Mouse (Mus musculus): ENCODE data around the gene Wfdc1.

Wfdc1 gene

DNA sequence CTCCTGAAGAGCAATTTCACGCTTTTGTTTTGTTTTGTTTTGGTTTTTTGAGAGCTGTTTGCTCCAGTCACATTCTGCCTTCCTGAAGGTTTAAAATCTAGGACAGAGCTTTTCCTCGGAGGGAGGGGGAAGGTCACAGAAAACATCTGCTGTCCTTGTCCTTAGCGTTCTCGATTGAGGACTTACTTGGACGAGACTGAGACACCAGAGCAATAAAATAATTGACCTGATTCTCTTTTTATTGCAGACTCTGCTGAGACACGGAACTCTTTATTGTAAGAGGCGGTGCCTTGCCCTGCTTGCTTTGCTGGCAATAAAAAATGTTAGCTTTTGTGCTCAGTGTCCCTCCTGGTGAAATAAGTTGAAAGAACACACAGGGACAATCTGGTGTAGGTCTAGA lies 26.4 kb upstream of the Wfdc1 start:
- DNase-seq (ENCODE audit: low spot score) = no peak

- DNase-seq (ENCODE audit: low spot score) = no peak
Observed at GRCm38 (mm10) chr8:119641058-119641457, 25.1 kb upstream of the Wfdc1 start.

DNA sequence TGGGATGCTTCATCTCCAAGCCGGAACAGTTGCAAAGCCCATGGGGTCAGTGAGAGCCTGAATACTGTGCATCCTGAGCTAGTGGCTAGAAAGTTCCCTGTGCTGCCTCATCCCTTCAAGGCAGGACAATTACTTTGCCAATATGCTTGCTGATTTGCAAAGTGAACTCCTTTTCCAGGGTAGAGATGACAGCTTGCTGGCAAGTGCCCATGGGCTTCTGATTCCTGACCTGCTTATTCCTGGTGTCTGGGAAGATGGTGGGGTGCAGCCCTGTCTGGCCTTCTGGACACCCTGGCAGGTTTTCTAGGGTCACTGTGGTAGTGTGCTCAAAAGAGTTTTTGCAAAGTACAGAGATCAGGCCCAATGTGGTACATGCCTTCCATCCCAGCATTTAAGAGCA lies 23.2 kb upstream of the Wfdc1 start:
- no peak for DNase-seq (ENCODE audit: low spot score)

DNA sequence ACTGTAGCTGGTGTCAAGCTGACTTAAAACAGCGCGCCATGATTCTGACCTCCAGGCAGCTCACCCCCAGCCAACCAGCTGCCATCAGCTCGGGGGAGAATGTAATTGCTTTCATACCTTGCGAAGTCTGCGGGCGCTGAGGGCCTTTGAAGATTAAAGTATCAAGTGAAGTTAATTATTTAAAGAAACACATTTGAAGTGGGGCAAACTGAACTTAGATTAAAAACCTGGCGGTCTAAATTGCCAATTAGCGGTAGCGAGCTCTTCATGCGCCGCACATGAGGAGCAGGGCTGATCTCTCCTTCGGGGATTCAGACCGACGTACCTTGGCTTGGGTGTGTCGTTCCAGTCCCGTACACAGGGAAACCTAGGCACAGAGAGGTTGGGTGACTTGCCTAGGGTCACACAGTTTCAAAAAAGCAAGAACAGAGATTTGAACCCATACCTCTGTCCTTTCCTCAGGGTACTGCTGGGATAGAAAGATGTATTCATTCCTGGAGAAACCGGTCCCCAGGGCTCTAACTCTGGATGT lies 21.7 kb upstream of the Wfdc1 start:
- no peak for DNase-seq (ENCODE audit: low spot score)

DNA sequence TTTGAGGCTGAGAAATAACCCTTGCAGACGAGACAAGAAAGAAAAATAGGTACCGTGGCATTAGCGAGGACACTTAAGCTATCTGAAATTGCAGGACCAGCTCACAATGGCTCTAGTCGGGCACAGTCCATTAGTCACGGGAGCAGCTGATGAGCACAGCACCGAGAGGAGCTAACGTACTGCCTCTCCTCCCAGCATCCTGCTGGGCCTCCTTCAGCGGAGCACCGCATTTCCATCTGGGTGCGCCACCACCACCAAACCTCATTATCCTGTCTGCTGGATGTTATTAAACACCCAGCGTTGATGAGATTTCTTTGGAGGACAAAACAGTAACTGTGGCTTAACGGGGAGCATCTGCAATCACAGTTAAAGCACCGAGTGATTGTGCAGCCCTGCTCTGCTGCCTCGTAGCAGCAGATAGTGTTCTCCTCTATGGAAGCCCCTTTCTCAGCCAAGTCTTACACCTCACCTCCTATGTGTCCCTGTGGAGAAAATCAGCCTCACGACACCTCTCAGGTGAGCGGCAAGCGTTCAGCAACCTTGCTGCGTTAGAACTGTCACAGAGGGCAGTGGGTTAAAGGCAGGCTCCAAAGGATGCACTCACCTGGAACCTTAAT lies 21.1 kb upstream of the Wfdc1 start:
- no peak for DNase-seq (ENCODE audit: low spot score)

DNA sequence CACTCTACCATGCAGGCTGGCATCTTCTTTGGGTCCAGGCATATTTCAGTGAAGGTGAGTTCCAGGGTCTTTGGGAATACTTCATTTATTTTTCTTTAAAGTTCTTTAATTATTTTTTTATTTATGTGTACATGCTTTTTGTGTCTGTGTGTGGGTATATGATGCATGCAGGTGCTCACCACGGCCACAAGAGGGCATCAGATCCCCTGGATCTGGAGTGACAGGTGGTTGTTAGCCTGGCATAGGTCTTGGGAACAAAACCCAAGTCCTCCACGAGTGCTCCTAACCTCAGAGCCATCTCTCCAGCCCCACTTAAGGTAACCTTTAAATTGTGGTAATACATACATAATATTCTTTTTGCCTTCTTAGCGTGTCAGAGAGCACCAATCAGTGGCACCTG lies 20.0 kb upstream of the Wfdc1 start:
- DNase-seq (ENCODE audit: low spot score) = no peak

GRCm38 (mm10) chr8:119646846-119647245 lies 19.3 kb upstream of the Wfdc1 start:
- no peak for DNase-seq (ENCODE audit: low spot score)

DNA sequence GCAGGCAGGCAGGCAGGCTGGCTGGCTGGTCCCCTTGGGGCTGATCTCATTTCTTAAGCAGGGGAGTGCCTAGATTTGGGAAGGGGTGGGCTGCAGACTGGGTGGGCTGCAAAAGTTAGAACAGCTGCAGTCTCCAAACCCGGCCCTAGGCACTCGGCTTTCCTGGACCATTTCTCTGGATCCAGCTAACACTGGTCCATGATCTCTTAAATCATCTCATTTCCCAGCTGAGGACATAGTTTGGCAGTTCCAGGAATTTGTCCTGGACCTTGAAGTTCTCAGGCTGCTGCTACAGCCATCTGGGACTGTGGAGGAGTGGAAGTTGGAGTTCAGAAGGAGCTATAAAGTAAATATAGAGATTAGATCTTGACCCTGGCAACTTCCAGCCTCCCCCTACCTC lies 14.8 kb upstream of the Wfdc1 start:
- DNase-seq (ENCODE audit: low spot score) = no peak

- DNase-seq (ENCODE audit: low spot score) = no peak
Observed at GRCm38 (mm10) chr8:119656709-119657464, 9.3 kb upstream of the Wfdc1 start.

DNA sequence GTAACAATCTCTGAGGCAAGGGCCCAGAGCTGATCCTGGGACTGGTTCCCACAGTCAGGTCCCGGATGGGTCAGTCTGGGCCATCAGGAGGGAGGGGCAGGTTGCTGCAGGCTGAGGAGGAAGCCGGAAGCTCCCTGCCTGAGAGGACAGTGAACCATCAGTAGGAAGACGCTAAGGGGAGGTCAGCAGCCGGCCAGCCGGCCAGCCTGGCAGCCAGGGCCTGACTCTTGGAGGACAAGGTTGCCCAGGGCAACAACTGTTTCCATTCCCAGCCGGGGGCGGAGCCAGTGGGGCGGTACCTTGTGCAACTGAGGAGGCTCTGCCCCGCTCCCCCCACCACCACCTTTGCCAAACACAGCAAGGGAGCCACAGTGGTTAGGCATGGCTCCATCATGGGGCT lies 5.1 kb upstream of the Wfdc1 start:
- DNase-seq (ENCODE audit: low spot score) = no peak

DNA sequence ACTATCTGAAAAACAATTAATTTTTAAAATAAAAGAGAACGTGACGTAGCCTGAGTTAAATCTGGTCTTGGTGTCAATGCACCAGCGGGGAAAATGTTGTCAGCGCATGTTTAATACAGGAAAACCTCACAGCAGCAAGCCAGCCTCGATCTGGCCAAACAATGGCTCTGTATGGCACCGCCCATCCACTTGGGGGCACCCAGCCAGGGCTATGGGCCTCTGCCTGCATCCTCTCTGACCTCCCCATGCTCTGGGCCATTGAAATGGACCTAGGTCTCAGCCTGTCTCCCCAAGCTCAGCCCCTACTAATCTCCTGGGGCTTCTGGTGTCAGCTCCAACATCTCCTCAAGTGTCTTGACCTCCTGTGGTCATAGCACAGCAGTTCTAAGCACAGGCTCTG lies 4.3 kb upstream of the Wfdc1 start:
- DNase-seq (ENCODE audit: low spot score) = no peak

DNA sequence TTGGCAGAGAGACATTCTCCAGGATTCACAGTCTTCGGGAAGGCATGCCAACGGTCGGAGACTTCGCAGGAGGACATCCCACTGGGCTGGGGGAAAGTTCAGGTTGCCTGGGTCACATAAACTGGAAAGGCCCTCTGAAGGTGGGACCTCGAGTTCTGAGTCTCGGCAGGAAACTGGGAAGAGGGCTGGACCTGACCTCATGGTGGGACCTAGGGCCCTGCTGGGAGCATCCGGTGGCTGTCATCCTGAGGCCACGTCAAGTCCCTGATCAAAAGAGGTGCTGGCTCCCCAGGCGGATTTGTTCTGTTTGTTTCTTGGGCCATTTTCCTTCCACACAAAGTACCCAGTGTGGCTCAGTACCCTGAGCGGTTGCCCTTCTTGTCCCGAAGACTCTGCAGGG lies 2.7 kb upstream of the Wfdc1 start:
- DNase-seq (ENCODE audit: low spot score) = no peak

GRCm38 (mm10) chr8:119665270-119665669 lies 895 bp upstream of the Wfdc1 start:
- DNase-seq (ENCODE audit: low spot score) = no peak

- no peak for DNase-seq (ENCODE audit: low spot score)
Observed at GRCm38 (mm10) chr8:119668447-119668846, 2.3 kb downstream of the Wfdc1 start.

DNA sequence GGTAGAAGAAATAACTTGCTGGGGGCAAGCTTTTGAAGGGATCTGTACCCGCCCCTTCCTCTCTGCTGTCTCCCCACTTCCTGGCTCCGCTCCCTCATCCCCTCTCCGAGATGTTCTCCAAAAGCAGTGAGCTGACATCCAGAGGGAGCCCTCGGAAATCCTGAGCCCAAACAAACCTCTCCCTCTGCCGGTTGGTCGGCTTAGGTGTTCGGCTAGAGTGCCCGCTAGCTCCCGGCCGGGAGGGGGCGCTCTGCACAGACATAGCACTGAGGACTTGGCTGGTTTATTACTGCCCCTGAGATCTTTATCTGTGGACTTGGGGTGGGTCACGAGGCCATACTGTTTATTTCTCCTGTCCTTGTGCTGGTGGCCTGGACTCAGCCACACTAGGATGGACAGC lies 3.1 kb downstream of the Wfdc1 start:
- no peak for DNase-seq (ENCODE audit: low spot score)

DNA sequence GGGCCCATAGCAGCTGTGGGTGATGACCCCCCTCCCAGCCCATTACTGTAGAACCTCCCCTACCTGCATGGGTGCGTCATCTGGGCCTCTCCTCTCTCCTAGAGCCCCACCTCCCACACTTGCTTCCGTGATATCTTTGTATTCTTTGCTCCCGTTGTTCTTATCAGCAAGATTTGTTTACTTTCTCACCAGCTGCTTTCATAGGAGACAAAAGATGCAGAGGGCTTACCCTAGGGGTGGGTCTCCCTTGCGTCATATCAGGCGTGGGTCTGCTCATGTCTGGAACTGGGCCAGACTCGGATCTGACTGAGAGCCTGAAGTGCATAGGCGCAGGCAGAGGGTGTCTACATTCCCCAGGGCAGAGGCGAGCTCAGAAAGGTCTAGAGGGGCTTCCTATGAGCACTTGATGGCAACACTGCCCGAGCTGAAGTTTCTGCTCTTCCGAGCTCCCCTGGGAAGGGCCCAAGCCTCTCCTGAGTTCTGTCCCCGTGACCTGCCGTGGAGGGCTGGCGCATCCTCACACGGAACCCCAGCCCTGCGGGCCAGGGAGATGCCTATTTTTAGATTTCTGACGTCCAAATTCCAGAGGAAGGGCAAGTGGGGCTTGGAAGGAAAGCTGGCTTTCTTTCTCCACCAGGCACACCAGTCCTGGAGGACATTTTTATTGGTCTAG lies 4.4 kb downstream of the Wfdc1 start:
- no peak for DNase-seq (ENCODE audit: low spot score)

DNA sequence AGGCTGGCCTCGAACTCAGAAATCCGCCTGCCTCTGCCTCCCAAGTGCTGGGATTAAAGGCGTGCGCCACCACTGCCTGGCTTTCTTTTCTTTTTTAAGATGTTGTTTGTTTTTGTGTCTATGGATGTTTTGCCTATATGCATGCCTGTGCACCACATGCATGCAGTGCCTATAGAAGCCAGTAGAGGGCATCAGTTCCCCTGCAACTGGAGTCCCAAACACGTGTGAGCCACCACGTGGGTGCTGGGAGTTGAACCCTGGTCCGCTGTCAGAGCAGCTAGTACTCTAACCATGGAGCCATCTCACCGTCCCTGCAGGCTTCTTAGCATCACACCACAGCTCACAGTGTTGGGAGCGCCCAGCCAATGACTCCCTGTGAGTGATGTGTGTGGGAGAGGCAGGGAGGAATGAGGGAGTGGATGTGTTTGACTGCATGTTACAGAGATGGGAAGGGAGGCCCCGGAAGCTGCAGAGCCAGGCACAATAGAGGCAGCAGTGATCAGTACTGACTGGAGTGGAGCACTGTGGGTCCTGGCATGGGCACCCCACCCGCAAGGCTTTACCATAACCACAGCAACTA lies 7.9 kb downstream of the Wfdc1 start:
- no peak for DNase-seq (ENCODE audit: low spot score)

GRCm38 (mm10) chr8:119675457-119675856 lies 9.3 kb downstream of the Wfdc1 start:
- no peak for DNase-seq (ENCODE audit: low spot score)

DNA sequence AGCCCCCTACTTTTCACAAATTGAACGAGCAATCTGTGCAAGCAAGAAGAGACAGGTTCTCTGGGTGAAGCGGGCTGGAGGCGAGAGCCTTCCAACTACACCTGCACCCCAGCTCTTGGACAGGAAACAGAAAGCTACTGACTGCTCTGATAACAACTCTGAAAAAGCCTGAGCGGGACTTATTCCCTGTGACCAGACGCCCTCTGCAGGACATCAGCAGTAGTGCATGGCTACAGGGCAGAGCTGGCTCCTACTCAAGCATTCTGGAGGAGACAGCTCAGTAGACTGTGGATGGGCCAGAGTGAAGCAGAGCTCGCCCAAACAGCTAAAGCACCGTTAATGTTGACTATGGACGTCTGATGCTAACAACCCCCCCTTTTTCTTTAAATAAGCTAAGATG lies 10.2 kb downstream of the Wfdc1 start:
- DNase-seq (ENCODE audit: low spot score) = peak; percentile 47

DNA sequence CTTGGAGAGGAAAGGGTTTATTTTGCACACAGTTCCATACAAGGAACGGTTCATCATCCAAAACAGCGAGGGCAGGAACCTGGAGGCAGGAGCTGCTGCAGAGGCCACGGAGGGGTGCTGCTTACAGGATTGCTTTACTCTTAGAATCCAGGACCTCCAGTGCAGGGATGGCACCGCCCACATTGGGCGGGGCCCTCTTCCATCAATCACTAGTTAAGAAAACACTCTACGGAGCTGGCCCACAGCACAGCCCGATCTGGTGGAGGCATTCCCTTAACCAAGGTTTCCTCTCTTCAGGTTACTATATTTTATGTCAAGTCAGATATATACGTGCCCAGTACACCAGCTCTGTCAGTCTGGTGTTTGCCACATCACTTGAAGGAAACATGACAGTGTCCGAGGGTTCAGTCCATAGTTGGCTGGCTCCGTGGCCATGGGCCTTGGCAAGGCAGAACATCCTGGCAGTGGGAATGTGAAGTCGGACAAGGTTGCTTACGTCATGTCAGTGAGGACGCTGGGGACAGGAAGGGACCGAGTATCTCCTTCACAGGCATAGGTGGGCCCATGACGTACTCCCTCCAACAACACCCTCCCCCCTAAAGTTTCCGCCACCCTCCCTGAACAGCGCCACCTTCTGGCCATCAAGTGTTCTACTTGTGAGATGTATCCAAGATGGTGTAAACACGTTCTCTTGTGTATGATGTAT lies 12.1 kb downstream of the Wfdc1 start:
- no peak for DNase-seq (ENCODE audit: low spot score)

- no peak for DNase-seq (ENCODE audit: low spot score)
Observed at GRCm38 (mm10) chr8:119679184-119679583, 13.0 kb downstream of the Wfdc1 start.

- DNase-seq (ENCODE audit: low spot score) = no peak
Observed at GRCm38 (mm10) chr8:119690602-119691001, 24.4 kb downstream of the Wfdc1 start.

Measured in spleen, adult 12 weeks (tissue).